Mouse (Mus musculus): Measurements from ENCODE around the gene Fam71e2.

Fam71e2 gene

DNA sequence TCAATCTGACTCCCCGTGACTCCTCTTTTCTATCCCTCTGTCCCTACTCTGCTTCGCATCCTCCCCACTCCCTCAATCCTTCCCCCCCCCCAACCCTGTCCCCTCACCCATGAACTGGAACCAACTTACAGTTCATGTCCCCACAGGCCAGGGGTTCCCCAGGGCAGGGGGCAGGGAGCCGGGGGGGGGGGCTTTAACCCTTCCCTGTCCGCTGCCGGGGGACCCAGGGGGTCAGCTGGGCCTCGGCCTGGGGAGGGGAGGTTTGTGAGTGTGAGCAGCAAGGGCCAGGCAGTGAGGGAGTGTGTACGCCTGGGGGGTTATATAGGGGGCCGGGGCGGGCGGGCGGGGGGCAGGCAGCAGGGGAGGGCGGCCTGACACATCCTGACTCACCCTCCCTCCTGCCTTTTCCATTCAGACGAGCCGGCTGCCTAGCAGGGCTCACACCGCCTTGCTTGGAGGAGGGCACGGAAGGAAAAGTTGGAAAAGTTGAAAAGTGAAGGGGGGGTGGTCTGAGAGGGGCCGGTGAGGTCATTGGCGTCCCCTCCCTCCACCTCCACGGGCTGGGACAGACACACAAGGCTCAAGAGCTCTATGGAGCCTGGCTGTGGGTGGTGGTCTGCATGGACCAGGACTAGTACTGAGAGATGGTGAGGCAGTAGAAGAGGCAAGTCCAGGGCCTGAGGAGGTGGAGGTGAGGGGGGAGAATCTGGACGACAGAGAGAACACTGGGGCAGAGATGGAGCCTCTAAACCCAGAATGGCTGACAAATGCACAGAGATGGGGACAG lies 6.9 kb upstream of the Fam71e2 start:
- no peak for DNase-seq (ENCODE audit: low read depth, low spot score)

- no peak for DNase-seq (ENCODE audit: low read depth, low spot score)
Measured at GRCm38 (mm10) chr7:4776861-4777830, 6.0 kb upstream of the Fam71e2 start.

- no peak for DNase-seq (ENCODE audit: low read depth, low spot score)
Measured at GRCm38 (mm10) chr7:4776131-4776530, 5.0 kb upstream of the Fam71e2 start.

GRCm38 (mm10) chr7:4764946-4765710 lies 6.0 kb downstream of the Fam71e2 start:
- DNase-seq (ENCODE audit: low read depth, low spot score): no peak

DNA sequence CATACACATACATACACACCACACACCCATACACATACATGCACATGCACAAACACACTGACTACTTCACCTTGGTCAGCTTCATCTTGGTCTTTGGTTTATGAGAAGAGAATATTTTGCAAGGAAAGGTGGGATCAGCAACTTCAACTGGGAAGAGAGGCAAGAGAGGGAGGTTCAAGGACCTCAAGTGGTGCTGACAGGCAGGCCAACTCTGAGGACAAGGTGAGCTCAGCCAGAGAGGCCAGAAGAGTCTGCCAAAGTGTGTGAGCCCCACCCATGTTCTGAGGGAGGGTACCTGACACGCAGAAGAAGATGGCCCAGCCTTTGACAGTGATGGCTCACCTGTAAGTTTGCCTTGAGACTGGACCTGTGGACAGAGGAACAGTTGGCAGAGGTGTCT lies 11.4 kb downstream of the Fam71e2 start:
- DNase-seq (ENCODE audit: low read depth, low spot score): no peak

- DNase-seq (ENCODE audit: low read depth, low spot score): peak; percentile 71
Measured at GRCm38 (mm10) chr7:4752821-4753570, 18.1 kb downstream of the Fam71e2 start, which contains the start of gene Cox6b2. TSS of gene Cox6b2 (minus strand) at chr7:4753094.

- peak; percentile 74 for DNase-seq (ENCODE audit: low read depth, low spot score)
Measured at GRCm38 (mm10) chr7:4751971-4752820, 18.9 kb downstream of the Fam71e2 start.

- no peak for DNase-seq (ENCODE audit: low read depth, low spot score)
Measured at GRCm38 (mm10) chr7:4749169-4749568, 21.9 kb downstream of the Fam71e2 start.

GRCm38 (mm10) chr7:4748321-4748720 lies 22.8 kb downstream of the Fam71e2 start:
- DNase-seq (ENCODE audit: low read depth, low spot score): no peak

- DNase-seq (ENCODE audit: low read depth, low spot score): no peak
Measured at GRCm38 (mm10) chr7:4747156-4747899, 23.8 kb downstream of the Fam71e2 start.

GRCm38 (mm10) chr7:4746326-4746980 lies 24.6 kb downstream of the Fam71e2 start:
- DNase-seq (ENCODE audit: low read depth, low spot score): no peak

DNA sequence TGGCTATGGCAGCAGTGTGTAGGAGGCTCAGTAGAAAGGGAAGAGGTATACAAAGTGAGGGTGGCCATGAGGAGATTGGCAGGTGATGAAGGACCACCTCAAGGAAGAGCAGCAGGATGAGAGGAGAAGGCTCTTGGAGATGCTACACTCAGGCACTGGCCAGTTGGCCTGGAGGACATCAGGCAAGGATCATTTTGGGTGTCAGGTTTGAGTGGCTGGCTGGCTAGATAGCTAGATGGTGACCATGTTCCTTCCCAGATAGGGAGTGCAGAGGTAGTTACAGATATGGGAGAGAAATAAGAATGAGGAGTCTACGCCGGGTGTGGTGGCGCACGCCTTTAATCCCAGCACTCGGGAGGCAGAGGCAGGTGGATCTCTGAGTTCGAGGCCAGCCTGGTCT lies 26.2 kb downstream of the Fam71e2 start:
- DNase-seq (ENCODE audit: low read depth, low spot score): no peak

GRCm38 (mm10) chr7:4743354-4743753 lies 27.7 kb downstream of the Fam71e2 start:
- peak; percentile 73 for DNase-seq (ENCODE audit: low read depth, low spot score)

DNA sequence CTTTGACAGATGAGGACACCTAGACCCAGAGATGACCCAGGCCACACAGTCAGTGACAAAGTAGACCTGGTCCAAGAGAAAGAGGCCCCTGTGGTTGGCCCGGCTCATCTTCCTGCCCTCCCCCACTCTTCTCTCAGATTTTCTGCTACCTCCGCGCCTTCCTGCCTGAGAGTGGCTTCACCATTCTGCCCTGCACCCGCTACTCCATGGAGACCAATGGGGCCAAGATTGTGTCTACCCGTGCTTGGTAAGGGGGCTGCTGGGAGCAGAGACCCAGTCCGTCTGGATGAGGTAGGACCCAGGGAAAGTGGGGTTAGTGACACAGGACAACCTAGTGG lies 28.7 kb downstream of the Fam71e2 start:
- DNase-seq (ENCODE audit: low read depth, low spot score): no peak

DNA sequence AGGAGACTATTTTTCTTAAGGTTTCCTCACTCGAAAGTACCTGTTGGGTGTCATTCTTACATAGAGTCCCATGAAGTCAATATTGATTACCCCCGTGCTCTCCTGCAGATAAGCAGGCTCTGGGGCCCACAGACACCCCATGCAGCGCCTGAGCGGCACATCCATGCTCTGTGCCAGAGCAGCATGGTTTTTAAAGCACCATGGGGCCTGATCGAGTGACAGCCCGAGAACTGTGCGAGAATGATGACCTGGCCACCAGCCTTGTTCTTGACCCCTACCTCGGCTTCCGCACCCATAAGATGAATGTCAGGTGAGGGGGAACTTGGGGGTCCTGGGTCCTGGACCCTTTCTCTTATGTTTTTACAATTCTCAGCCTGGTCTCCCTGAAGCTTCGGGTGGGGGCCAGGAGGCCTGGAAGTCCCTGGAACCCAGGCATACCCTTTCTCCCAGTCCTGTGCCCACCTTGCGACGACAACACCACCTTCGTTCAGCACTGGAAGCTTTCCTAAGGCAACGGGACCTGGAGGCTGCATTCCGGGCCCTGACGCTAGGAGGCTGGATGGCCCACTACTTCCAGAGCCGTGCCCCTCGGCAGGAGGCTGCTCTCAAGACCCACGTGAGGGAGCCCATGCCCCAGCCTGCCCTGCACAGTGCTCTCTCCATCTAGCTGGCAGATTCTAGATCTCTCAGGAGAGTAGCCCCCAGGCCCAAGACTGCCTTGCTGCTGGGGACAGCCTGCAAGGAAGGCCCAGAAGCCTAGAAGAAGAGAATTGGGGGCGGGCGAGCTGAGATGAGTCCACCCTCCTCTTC lies 29.2 kb downstream of the Fam71e2 start:
- DNase-seq (ENCODE audit: low read depth, low spot score): no peak

DNA sequence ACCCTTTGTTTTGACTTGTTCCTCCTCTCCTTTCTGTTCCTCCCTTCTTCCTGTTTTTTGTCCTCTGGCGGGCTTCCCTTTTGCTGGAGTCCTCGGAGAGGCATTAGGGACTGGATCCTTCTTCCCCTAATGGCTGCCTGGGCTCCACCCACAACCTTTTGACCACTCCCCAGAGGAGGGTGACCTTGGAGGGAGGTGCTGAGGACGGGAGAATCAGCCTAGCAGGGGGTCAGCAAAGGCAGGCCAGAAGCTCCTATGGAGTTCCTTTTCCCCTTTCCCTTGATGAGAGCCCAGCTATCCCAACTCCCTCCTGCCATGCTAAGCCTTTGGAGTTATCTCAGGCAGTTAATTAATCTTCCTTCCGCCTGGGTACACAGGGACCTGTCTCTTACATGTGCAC lies 30.0 kb downstream of the Fam71e2 start:
- DNase-seq (ENCODE audit: low read depth, low spot score): peak; percentile 72

DNA sequence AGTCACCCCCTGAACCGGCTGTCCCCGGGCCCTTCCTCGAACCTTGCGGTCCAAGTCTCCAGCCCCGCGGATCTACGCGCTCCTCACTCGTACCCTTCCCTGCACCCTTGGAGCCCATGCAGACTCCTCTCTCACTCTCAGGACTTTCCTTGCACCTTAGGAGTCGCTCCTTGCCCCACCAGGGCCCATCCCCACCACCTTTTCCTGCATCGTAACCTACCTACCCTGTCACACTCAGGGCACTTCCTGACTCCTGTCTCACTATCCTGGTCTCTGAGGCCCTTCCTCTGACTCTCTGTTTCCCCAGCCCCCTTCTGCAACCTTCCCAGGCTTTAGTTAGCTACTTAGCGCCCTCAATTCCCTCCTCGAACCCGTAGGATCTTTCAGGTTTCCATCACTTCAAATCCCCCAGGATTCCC lies 30.8 kb downstream of the Fam71e2 start:
- no peak for DNase-seq (ENCODE audit: low read depth, low spot score)
